Mouse (Mus musculus): ENCODE measurements around the gene Olfr31. TPM values are rescaled to one million over a fixed set of nuclear protein-coding genes. Genes with fewer than 3 reads are reported as not detected.

Gene Olfr31
- not detected for polyA plus RNA-seq (2014; fragmentation: Illumina TruSeq; extraction: RNeasy Lipid Tissue Mini Kit (QIAGEN cat#74804); ENCODE audit: low read depth, low replicate concordance)

DNA sequence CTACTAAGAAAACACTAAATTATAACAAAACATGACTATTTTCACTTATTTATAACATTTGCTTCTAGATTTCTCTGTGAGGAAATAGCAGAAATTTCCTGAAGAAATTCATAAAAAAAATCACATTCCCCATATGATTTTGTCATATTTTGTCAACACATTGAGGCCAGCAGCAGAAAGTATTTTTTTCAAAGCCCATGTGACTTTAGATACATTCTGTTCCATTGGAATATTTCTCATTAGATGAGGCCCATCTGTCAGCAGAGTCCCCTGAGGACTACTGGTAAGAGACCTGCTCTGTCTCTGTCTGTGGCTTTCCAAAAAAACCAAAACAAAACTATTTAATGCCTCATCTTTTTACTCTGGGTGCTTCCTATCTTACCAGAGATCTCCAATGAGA, at the start of gene Olfr31:
Olfr31 (plus strand) TSS at position 301 of the 400 bp plus-strand sequence.

DNA sequence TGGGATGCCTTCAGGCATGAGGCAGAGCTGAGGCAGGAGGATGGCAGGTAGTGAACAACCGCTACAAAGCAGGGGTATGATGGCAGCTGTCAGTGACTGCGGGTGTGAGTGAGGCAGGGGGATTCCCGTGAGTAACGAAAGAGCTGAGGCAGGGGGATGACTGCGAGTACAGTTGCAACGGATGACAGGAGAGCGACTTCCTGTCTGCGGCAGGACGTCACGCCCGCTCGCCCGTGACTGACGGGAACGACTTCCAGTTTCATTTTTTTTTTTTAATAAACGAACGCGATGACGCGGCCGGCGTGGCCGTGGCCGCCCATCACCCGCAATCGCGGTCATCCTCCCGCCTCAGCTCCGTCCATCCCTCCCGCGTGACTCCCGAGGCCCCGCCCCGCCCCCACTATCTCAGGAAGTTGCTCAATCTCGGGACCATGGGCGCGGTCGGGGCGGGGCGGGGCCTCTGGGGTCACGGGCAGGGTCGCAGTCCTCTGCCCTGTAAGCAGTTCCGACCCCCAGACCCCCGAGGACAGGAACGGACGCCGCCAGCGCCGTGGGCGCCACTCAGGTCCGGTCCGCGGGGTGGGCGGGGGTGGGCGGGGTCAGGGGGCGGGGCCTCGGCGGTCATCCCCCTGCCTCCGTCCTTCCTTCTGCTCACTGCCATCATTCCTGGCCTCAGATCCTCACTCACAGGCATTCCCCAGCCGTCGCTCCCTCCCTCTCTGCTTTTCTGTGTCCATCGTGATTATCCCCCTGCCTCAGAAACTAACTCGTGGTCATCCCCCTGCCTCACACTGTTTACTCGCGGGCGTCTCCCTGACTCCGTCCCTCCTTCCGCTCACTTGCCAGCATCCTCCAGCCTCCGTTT, 23.6 kb downstream of the Olfr31 start, which contains the start of gene Il3ra:
Il3ra (plus strand) TSS at position 328 of the 865 bp plus-strand sequence.

Other genes starting within 250 kb of the Olfr31 start
- 204 TPM for gene Psmd6, start 201.8 kb upstream of the Olfr31 start, polyA plus RNA-seq (2014; fragmentation: Illumina TruSeq; extraction: RNeasy Lipid Tissue Mini Kit (QIAGEN cat#74804); ENCODE audit: low read depth, low replicate concordance)
- gene Olfr720, start 136.0 kb upstream of the Olfr31 start, polyA plus RNA-seq (2014; fragmentation: Illumina TruSeq; extraction: RNeasy Lipid Tissue Mini Kit (QIAGEN cat#74804); ENCODE audit: low read depth, low replicate concordance), result not detected
- gene Il3ra, start 23.4 kb downstream of the Olfr31 start, polyA plus RNA-seq (2014; fragmentation: Illumina TruSeq; extraction: RNeasy Lipid Tissue Mini Kit (QIAGEN cat#74804); ENCODE audit: low read depth, low replicate concordance), result not detected
- not detected for gene Olfr721-ps1, start 78.5 kb downstream of the Olfr31 start, polyA plus RNA-seq (2014; fragmentation: Illumina TruSeq; extraction: RNeasy Lipid Tissue Mini Kit (QIAGEN cat#74804); ENCODE audit: low read depth, low replicate concordance)

Data from adrenal gland, adult 10 weeks (tissue).